Mouse (Mus musculus): ENCODE measurements around the gene Dmrt3. TPM values are rescaled to one million over a fixed set of nuclear protein-coding genes. Genes with fewer than 3 reads are reported as not detected.

Gene Dmrt3
- total and polyA plus RNA-seq, 2 experiments from 2014 or later: 0.21 to 0.31 TPM

- no peaks in the 10 kb centered on the region for H3K4me1 ChIP-seq (ENCODE audit: insufficient read depth, low read length)
- peaks cover 54% of the 10 kb centered on the region for H3K27me3 ChIP-seq (ENCODE audit: insufficient read depth, low read length)
- H3K36me3 ChIP-seq (ENCODE audit: insufficient read depth, low read length): no peaks in the 10 kb centered on the region
- no peak for TF ChIP-seq CTCF (IDR thresholded peaks at IDR 0.05; ENCODE audit: low read depth)
- WGBS: 79% methylated on average over 3 of the region's 3 CpGs
- no peak for DNase-seq (ENCODE audit: low spot score)
- H3K4me2 ChIP-seq (ENCODE audit: low read depth, low read length): no peak overlapping the region
- no peaks in the 10 kb centered on the region for H3K9me3 ChIP-seq (ENCODE audit: low read length)
- H3K4me3 ChIP-seq (ENCODE audit: low read length): no peak overlapping the region
- ATAC-seq: no peak
- H3K9ac ChIP-seq (replicated peaks; ENCODE audit: low read length): no peak overlapping the region
- no peak overlapping the region for H3K27ac ChIP-seq
Measured at GRCm38 (mm10) chr19:25597717-25598232, 12.3 kb upstream of the Dmrt3 start.

GRCm38 (mm10) chr19:25598626-25599025, 11.5 kb upstream of the Dmrt3 start:
- Histone ChIP-seq H3K4me3 (ENCODE audit: low read length) (no peak overlapping the region), H3K9ac (replicated peaks; ENCODE audit: low read length) (no peak overlapping the region), H3K4me1 (ENCODE audit: insufficient read depth, low read length) (no peaks in the 10 kb centered on the region), H3K27me3 (ENCODE audit: insufficient read depth, low read length) (peaks cover 50% of the 10 kb centered on the region), H3K9me3 (ENCODE audit: low read length) (no peaks in the 10 kb centered on the region), H3K27ac (no peak overlapping the region), H3K4me2 (ENCODE audit: low read depth, low read length) (no peak overlapping the region), H3K36me3 (ENCODE audit: insufficient read depth, low read length) (no peaks in the 10 kb centered on the region)
- ATAC-seq (no peak), DNase-seq (ENCODE audit: low spot score) (no peak)
- WGBS: 21% methylated on average over 4 of the region's 4 CpGs
- no peak for TF ChIP-seq CTCF (IDR thresholded peaks at IDR 0.05; ENCODE audit: low read depth)

GRCm38 (mm10) chr19:25601966-25602365, 8.1 kb upstream of the Dmrt3 start:
- 11% methylated on average over 8 of the region's 8 CpGs for WGBS
- Histone ChIP-seq H3K36me3 (ENCODE audit: insufficient read depth, low read length) (no peaks in the 10 kb centered on the region), H3K4me3 (ENCODE audit: low read length) (no peak overlapping the region), H3K9ac (replicated peaks; ENCODE audit: low read length) (no peak overlapping the region), H3K9me3 (ENCODE audit: low read length) (no peaks in the 10 kb centered on the region), H3K4me2 (ENCODE audit: low read depth, low read length) (no peak overlapping the region), H3K4me1 (ENCODE audit: insufficient read depth, low read length) (no peaks in the 10 kb centered on the region), H3K27me3 (ENCODE audit: insufficient read depth, low read length) (peaks cover 67% of the 10 kb centered on the region), H3K27ac (no peak overlapping the region)
- DNase-seq (ENCODE audit: low spot score) (no peak), ATAC-seq (no peak)
- TF ChIP-seq CTCF (IDR thresholded peaks at IDR 0.05; ENCODE audit: low read depth): no peak

- Histone ChIP-seq H3K36me3 (ENCODE audit: insufficient read depth, low read length) (no peaks in the 10 kb centered on the region), H3K9ac (replicated peaks; ENCODE audit: low read length) (no peak overlapping the region), H3K4me3 (ENCODE audit: low read length) (no peak overlapping the region), H3K4me1 (ENCODE audit: insufficient read depth, low read length) (no peaks in the 10 kb centered on the region), H3K4me2 (ENCODE audit: low read depth, low read length) (no peak overlapping the region), H3K9me3 (ENCODE audit: low read length) (no peaks in the 10 kb centered on the region), H3K27ac (no peak overlapping the region), H3K27me3 (ENCODE audit: insufficient read depth, low read length) (peaks cover 67% of the 10 kb centered on the region)
- DNase-seq (ENCODE audit: low spot score): no peak
- no peak for ATAC-seq
- TF ChIP-seq CTCF (IDR thresholded peaks at IDR 0.05; ENCODE audit: low read depth): no peak
- under 1% methylated on average over 21 of the region's 21 CpGs for WGBS
Measured at GRCm38 (mm10) chr19:25607461-25608205, 2.5 kb upstream of the Dmrt3 start.

GRCm38 (mm10) chr19:25608206-25608580, 1.9 kb upstream of the Dmrt3 start:
- no peaks in the 10 kb centered on the region for H3K9me3 ChIP-seq (ENCODE audit: low read length)
- ATAC-seq (no peak), DNase-seq (ENCODE audit: low spot score) (no peak)
- no peak overlapping the region for H3K4me3 ChIP-seq (ENCODE audit: low read length)
- H3K4me2 ChIP-seq (ENCODE audit: low read depth, low read length): no peak overlapping the region
- WGBS: 3% methylated on average over 7 of the region's 7 CpGs
- H3K4me1 ChIP-seq (ENCODE audit: insufficient read depth, low read length): no peaks in the 10 kb centered on the region
- H3K36me3 ChIP-seq (ENCODE audit: insufficient read depth, low read length): no peaks in the 10 kb centered on the region
- no peak overlapping the region for H3K27ac ChIP-seq
- no peak for TF ChIP-seq CTCF (IDR thresholded peaks at IDR 0.05; ENCODE audit: low read depth)
- H3K27me3 ChIP-seq (ENCODE audit: insufficient read depth, low read length): peaks cover 71% of the 10 kb centered on the region
- no peak overlapping the region for H3K9ac ChIP-seq (replicated peaks; ENCODE audit: low read length)

- no peak for ATAC-seq
- H3K9me3 ChIP-seq (ENCODE audit: low read length): no peaks in the 10 kb centered on the region
- DNase-seq (ENCODE audit: low spot score): no peak
- H3K4me3 ChIP-seq (ENCODE audit: low read length): no peak overlapping the region
- no peaks in the 10 kb centered on the region for H3K36me3 ChIP-seq (ENCODE audit: insufficient read depth, low read length)
- no peak overlapping the region for H3K4me2 ChIP-seq (ENCODE audit: low read depth, low read length)
- 2% methylated on average over 33 of the region's 33 CpGs for WGBS
- TF ChIP-seq CTCF (IDR thresholded peaks at IDR 0.05; ENCODE audit: low read depth): no peak
- no peak overlapping the region for H3K27ac ChIP-seq
- peaks cover 81% of the 10 kb centered on the region for H3K27me3 ChIP-seq (ENCODE audit: insufficient read depth, low read length)
- H3K4me1 ChIP-seq (ENCODE audit: insufficient read depth, low read length): no peaks in the 10 kb centered on the region
- no peak overlapping the region for H3K9ac ChIP-seq (replicated peaks; ENCODE audit: low read length)
Measured at GRCm38 (mm10) chr19:25608961-25609850, 895 bp upstream of the Dmrt3 start.

All from hindbrain, postnatal 0 days (tissue).